Mouse (Mus musculus) pancreas, adult 10 weeks (tissue): ENCODE results near the gene Cutal. TPM values are rescaled to one million over a fixed set of nuclear protein-coding genes. Genes with fewer than 3 reads are reported as not detected.

Source experiments
- polyA plus RNA-seq: library from polyadenylated mRNA; stranded (reverse); fragments of 350-450 nt; fragmentation: Illumina TruSeq; extraction: RNeasy Lipid Tissue Mini Kit (QIAGEN cat#74804); gene quantifications from one replicate; pipeline ENCODE4 v1.2.3, GENCODE M21; 2015; ENCODE audit warnings: low read depth, low replicate concordance; ENCODE audit not compliant: insufficient read depth

The Cutal gene
- polyA plus RNA-seq = 4.3 TPM

GRCm38 (mm10) chr2:34874271-34874670, at the start of gene Cutal:
TSS of gene Cutal (plus strand) at chr2:34874396.

GRCm38 (mm10) chr2:34825827-34826459, 48.3 kb upstream of the Cutal start, which contains the start of gene Fbxw2:
TSS of gene Fbxw2 (minus strand) at chr2:34826311.

GRCm38 (mm10) chr2:34832766-34833457, 41.3 kb upstream of the Cutal start, which contains the start of gene Gm34653:
TSS of gene Gm34653 (plus strand) at chr2:34833007.

GRCm38 (mm10) chr2:34874816-34875345, 685 bp downstream of the Cutal start, which contains the start of gene Psmd5:
TSS of gene Psmd5 (minus strand) at chr2:34874968.

GRCm38 (mm10) chr2:34913218-34914068, 39.2 kb downstream of the Cutal start, which contains the start of gene Phf19:
TSS of gene Phf19 (minus strand) at chr2:34914026.

Other genes with a start within 250 kb of the Cutal start
- 13.4 TPM for gene Gapvd1, start 119.2 kb upstream of the Cutal start, polyA plus RNA-seq
- gene Hspa5, start 102.4 kb upstream of the Cutal start, polyA plus RNA-seq = 260 TPM
- gene Rabepk, start 74.5 kb upstream of the Cutal start, polyA plus RNA-seq = 2.5 TPM
- gene Fbxw2, start 48.1 kb upstream of the Cutal start, polyA plus RNA-seq = 16.5 TPM
- not detected for gene Gm34653, start 41.4 kb upstream of the Cutal start, polyA plus RNA-seq
- gene Psmd5, start 572 bp downstream of the Cutal start, polyA plus RNA-seq = 7.3 TPM
- 0.44 TPM for gene Phf19, start 39.6 kb downstream of the Cutal start, polyA plus RNA-seq
- 3.5 TPM for gene Traf1, start 87.4 kb downstream of the Cutal start, polyA plus RNA-seq
- not detected for gene Hc, start 187.0 kb downstream of the Cutal start, polyA plus RNA-seq
- 0.65 TPM for gene AI182371, start 227.1 kb downstream of the Cutal start, polyA plus RNA-seq
- 9.3 TPM for gene Cntrl, start 235.1 kb downstream of the Cutal start, polyA plus RNA-seq